Mouse (Mus musculus) adrenal gland, postnatal 36 days (tissue): Measurements from ENCODE around the gene AU041133. TPM values are rescaled to one million over a fixed set of nuclear protein-coding genes. Genes with fewer than 3 reads are reported as not detected.
"Not testable (repeated sequence)": the region's sequence is repeated elsewhere in the genome, so short reads cannot be mapped to it uniquely, and the experiment has no call there.

Source experiments
- DNase-seq, 2 experiments: peaks; one replicate each; pipeline ENCODE4 v3.0.0; 2021; ENCODE audit warnings: mixed read lengths in 1 of 2
- long read RNA-seq, 2 experiments: library from polyadenylated mRNA; stranded (forward); transcript quantifications; one replicate each; pipeline ENCODE4 v2.0.0; 2021; ENCODE audit warnings: borderline sequencing depth in 2 of 2
- total RNA-seq, 2 experiments: library from RNA; stranded (reverse); gene quantifications; 2 replicates each; pipeline ENCODE4 v1.2.3; 2021

Gene AU041133
- total RNA-seq: 1 to 10 TPM; 2.6 to 3.9 TPM
- long read RNA-seq, experiment 1, partial matches to known transcripts: 0 of 2 reads
- long read RNA-seq, experiment 1, other reads (novel, unspliced or antisense): 1 of 2 reads
- long read RNA-seq, experiment 2: 0 reads

DNA sequence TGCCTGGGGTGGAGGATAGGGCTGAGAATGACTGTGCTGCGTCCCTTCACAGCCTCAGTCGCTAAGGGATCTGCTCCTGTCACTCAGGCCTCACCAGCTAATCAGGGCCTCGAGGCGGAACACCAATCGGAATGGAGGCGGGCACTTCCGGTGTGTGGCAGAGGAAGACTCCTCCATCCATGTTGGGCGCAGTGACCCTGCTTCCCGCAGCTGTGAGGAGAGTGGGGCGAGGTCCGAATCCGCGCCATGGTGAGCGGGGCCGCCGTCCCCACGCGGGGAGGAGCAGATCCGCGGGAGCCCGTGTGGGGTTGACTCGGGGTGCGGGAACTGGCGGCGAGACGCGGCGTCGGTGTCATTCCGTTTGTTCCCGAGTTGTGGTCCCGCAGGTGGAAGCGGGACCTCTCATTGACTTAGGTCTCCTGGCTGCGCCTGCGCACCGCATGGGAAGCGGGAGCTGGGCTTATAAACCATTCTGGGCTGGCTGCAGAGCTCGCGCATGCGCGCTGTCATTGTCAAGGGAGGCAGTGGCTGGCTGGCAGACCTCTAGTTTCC is at the start of gene AU041133:
Gene AU041133, plus strand, starts transcription at position 164 of the 552 bp plus-strand sequence.
- DNase-seq: peak; percentile 90 to 91

DNA sequence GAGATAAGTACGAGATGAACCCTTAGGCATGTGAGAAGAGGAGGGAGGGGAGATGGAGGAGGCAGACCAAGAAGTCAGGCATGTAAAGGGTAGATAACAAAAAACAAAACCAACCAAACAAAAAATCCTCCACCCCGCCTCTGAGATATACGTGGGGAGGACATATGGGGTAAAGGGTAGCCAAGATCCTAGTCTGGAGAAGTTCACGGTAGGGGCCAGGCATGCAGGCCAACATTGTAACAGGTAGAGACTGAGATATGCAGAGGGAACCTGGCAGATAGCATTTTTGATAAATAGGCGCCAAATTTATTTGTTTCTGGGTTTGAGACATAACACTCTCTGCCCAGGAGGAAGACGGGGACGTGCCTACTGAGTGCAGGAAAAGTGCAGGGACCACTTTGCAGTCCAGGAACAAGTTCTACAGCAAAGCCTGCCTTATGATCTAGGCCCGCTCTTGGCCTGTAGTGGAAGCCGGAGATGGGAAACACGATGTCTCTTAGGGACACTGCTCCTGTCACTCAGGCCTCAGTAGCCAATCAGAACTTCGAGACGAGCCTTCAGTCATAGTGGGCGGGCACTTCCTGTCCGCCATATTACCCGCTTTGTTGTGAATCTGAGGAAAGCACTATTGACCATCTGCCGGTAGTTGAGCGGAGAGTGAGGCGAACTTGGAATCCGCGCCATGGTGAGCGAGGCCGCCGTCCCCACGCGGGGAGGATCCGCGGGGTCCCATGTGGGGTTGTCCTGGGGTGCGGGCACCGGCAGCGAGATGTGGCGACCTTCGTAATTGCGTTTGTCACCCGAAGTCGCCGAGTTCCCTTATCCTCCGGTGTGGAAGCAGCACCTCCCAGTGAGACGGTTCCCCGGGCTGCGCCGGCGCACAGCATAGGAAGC is 44.8 kb upstream of the AU041133 start, which contains the start of gene BC024063:
Gene BC024063, plus strand, starts transcription at position 626 of the 894 bp plus-strand sequence.
- DNase-seq: peak; percentile 32 to 56

DNA sequence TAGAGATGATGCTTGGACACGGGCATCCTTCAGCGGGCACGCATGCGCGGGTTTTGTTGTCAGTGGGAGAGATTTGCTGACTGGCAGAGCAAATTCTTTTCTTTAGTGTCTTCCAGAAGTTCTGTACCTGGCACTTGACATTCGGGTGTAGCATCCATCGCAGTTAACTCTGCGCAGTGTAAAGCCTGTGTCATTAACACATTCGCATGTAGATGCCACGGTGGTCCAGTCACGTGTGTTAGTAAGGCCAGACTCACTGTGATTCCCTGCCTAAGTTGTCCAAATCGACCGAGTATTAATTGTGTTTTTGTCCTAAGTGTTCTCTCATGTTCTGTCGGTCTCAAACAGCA is 44.2 kb upstream of the AU041133 start:
- not testable (repeated sequence) for DNase-seq

DNA sequence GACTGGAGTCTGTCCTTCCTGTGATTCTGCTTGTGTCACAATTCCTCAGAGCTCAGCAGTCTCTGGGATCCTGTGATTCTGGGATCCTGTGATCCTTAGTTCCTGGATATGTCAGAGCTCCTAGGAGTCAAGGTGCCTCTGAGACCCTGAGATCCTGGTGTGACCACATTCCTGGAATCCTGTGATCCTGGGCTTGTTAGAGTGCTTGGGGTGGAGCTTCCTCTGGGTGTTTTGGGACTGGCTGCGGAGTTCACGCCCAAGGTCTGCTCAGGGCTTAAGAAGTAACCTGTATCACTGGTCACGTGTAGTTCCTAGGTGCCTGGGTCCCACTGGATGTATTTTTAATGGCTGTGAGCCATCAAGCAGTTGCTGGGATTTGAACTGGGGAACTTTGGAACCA is 10.6 kb upstream of the AU041133 start:
- DNase-seq: no peak

DNA sequence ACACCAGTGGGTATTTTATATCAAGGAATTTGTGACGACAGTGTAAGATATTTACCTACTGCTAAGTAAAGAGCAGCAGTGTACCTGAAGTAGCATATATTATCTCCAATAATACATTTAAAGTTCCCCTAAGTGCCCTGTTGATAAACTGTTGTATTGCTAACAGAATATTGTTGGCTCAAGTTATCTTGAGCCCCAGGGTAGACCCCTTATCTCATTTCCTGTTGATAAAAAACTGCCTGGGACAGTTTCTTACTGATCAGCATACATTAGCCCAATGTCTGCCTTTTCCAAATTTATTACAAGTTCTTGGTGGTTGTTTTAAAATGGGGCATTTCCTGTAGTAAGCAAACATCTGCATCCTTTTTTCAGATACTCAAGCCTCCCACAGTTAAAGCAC is 17.5 kb downstream of the AU041133 start:
- DNase-seq: no peak

DNA sequence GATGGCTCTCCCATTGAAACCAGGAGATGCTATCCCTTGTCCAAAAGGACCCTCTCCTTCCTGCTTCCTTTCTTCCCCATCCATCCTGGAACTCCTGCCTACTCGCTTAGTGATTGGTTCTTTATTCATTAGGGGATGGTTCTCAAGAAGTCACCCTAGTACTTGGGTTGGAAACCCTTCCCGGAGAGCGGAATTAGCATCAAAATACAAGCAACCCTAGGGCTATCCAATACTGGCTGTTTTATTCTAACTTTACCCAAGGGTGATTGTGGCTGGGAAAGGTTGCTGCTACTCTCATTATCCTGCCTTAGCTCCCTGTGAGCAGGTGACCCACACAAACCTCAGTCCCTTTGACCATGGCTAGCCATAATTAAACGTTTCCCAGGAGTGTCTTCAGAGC is 19.8 kb downstream of the AU041133 start:
- DNase-seq: no peak

DNA sequence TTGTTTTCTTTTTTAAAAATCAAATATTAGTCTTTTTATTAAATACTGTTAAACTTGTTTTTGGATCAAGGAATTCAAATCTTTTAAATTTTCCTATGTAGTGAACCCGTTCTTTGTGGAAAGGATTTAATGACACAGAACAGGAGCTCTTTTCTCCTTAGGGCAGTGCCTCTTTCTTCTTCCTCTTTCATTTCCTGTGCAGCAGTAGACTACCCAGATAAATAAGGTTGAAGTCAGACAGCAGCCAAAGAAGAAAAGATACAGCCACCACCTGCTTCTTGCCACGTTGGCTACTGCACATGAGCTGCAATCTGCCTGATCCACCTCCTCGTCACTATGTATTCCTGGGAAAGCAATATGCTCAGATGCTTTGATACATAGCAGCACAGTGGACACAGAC is 40.0 kb downstream of the AU041133 start:
- DNase-seq: no peak

DNA sequence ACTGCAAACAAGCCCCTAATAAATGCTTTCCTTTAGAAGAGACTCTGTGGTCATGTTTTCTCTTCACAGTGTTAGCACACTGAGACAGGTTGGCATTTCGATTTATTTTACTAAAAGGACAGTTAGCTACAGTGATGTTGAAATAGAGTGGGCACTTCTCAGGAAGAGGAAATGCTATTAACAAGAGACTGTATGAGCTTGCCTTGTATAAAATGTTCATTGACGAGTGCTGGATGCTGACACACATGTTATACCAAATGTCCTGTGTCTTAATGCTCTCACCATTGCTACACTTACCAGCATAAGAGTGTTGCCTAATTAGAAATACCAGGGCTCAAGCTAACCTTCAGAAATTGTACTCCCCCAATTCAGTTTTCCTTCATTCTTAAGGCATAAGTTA is 42.0 kb downstream of the AU041133 start:
- DNase-seq: no peak

DNA sequence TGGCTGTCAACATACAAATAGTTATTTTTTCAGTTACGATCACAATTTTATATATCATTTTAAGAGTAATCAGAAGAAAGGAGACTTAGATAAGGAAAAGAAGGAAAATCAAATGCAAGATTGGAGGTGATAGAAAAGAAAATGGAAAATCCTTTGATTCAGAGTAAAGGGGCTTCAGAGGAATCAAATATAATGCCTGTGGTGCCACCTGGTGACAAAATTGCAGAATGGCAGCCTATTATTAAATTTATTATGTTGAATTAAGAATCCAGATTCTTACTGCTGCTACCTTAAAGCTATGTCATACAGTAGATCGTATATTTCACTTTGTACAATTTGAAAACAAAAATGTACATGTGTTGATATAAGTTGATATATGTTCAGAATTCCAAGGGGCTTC is 43.0 kb downstream of the AU041133 start:
- no peak for DNase-seq

DNA sequence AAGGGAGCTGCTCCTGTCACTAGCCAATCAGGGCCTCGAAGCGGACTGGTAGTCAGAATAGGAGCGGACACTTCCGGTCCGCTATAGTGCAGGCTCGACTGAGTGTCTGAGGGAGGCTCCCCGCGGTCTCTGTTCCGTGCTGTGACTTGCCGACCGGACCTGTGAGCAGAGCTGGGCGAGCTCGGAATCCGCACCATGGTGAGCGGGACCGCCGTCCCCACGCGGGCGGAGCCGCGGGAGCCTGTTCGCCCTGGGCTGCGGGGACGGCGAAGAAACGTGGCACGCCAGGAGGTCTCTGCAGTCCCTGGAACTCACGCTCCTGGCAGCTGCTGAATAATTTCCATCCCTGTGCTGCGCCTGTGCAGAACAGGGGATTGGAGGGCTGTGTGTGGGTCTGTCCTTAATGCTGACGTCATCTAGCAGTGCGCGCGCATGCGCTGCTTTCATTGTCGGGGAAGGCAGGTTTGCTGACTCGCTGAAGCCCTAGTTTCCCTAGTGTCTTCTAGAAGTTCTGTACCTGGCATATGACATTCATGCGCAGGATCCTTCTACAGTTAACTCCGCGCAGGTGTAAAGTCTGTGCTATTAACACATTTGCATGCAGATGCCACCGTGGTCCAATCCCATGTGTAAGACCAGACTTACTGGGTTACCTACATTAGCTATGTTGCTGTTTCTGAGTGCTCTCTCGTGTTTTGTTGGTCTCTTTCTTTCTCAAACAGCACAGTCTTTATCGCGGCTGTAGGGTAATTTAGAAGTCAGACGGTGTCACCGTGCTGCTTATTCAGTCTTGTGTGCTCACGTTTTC is 50.6 kb downstream of the AU041133 start:
- DNase-seq: peak; percentile 87 to 88

Other genes with a start within 250 kb of the AU041133 start
- 1 to 10 TPM in 1 of 2 experiments, under 1 TPM in 1; 0.20 to 1.2 TPM for gene Zfp781, start 197.5 kb upstream of the AU041133 start, total RNA-seq
- 1 to 10 TPM; 5.6 to 7.2 TPM for gene Zfp873, start 79.9 kb upstream of the AU041133 start, total RNA-seq
- gene BC024063, start 44.7 kb upstream of the AU041133 start, total RNA-seq: 1 to 10 TPM; 2.9 to 3.2 TPM
- gene Zfp938, start 113.3 kb downstream of the AU041133 start, total RNA-seq: 1 to 10 TPM; 5.2 to 5.7 TPM
- gene 4932415D10Rik, start 188.6 kb downstream of the AU041133 start, total RNA-seq: not detected
- 1 to 10 TPM; 3.7 to 4.3 TPM for gene Gm4924, start 226.2 kb downstream of the AU041133 start, total RNA-seq